Mouse (Mus musculus): Measurements from ENCODE around the gene Gm28557.
A peak's percentile ranks its signal among the peaks of the same experiment; 100 is the strongest.
"Not testable (repeated sequence)": the region's sequence is repeated elsewhere in the genome, so short reads cannot be mapped to it uniquely, and the experiment has no call there.

Gm28557 gene

DNA sequence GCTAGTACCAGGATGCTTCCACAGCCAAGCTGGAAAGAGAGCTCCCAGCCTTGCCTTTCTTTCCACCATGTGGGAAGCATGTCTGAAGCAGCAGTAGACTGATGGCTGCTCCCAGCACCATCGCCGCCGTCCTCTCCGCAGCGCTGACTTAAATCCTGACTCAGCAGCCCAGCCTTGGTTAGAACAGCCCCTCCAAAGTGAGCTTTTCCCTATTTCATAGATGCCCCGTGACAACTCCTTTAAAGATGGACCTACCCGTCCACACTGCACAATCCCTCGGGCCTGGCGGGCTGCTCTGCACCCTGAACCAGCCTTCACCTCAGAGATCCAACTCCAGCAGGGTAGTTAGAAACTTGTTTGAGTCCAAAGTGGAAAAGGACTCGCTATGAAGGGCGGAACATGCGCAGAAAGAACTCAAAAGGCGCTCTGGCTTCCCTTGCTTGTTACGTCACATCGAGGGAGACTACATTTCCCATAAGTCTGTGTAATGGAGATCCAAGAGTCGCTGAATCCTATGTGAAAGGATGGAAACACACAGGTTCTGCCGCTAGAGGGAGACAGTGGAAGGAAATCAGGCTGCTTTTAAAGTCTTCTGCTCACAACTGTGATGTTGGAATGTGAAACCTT, at the start of gene Gm28557:
Gene Gm28557 (minus strand): TSS at position 411 of the 627 bp plus-strand sequence.
- peak; percentile 87 for DNase-seq (ENCODE audit: low spot score)

DNA sequence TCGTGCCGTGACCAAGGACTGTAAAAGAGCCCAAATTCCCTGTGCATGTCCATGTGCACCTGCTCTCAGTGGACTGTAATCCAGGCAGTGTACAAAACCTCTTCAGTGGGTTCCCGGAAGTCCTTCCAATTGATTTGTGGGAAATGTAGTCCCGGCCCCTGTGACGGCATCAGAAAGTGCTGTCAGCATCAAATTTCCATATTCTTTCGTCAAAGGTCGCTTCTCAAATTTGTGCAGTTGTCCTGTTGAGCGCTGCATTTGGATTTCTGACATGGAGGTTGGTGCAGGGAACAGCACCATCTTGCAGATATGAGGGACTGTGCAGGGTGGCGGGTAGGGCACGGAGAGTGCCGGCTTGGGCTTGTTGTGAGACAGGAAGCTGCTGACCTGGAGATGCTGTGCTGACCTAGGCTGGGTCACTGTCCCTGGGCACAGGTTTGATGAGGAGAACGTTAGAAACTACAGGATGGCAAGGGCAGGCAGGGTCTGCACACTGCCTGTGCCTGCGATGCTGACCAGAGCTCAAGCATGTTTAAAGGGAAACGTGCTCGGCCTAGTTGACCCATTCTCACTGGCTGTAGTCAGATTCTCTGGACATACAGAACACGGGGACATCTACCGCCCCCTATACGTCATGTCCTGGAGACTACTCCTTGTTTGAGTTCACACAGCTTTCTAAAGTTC, 19.8 kb upstream of the Gm28557 start:
- peak; percentile 82 for DNase-seq (ENCODE audit: low spot score)

DNA sequence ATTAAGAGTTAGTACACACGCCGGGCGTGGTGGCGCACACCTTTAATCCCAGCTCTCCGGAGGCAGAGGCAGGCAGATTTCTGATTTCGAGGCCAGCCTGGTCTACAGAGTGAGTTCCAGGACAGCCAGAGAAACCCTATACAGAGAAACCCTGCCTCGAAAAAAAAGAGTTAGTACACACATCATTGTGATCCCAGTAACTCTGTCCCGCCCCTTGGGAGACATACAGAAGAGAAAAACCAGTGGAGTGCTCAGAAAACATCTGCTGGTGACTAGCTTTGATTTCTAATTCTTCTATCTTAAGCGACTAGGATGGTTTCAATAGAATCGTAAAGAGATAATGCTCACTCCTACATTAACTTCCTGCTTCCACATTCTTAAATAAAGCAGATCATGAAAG, 19.1 kb upstream of the Gm28557 start:
- DNase-seq (ENCODE audit: low spot score), result not testable (repeated sequence)

DNA sequence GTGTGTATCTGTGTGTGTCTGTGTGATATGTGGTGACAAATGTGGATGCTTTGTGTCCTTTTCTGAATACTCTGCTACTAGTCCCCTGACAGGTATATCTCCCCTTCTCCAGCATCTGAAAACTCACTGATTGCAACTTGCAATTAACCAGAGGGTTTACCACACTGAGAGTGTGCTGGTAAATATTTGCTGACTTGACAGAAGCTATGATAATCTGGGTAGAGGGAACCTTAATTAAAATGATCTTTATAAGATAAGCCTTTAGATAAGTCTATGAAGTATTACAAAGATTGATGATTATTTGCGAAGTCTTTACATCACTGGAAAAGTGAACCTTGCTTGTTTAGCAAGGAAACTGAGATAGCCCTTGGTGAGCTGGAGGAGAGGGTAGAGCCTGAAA, 16.1 kb upstream of the Gm28557 start:
- DNase-seq (ENCODE audit: low spot score), result no peak

DNA sequence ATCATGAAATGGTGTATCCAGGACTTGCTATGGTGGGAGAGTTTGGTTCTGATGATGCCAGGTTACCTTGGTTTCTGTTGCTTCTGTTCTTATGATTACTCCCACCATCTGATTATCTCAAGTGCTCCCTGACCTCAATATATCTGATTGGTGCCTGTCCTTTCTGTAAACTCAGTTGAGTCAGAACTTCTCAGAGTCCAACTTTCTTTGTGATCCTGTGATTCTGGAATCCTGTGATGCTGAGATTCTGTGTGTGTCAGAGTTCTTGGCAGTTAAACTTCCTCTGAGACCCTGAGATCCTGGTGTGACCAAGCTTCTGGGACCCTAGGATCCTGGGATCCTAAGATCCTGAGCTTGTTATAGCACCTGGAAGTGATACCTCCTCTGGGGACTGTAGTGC, 13.0 kb upstream of the Gm28557 start, which contains the start of gene Zfp759:
Gene Zfp759 (plus strand): TSS at position 301 of the 400 bp plus-strand sequence.
- not testable (repeated sequence) for DNase-seq (ENCODE audit: low spot score)

DNA sequence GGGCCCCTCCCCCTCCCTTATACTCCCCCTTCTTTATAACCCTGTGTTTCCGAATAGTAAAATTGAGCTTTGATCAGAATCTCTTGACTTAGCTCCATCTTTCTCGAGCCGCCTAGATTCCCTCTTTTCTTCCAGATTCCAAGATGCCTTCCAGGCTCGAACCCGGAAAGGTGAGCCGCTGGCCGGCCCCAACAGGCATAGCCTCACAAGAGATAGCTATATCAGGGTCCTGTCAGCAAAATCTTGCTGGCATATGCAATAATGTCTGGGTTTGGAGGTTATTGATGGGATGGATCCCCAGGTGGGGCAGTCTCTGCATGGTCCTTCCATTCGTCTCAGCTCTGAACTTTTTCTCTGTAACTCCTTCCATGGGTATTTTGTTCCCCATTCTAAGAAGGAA, 7.8 kb upstream of the Gm28557 start, which contains the start of gene Rslcan18:
Gene Rslcan18 (minus strand): TSS at position 101 of the 400 bp plus-strand sequence.
- not testable (repeated sequence) for DNase-seq (ENCODE audit: low spot score)

DNA sequence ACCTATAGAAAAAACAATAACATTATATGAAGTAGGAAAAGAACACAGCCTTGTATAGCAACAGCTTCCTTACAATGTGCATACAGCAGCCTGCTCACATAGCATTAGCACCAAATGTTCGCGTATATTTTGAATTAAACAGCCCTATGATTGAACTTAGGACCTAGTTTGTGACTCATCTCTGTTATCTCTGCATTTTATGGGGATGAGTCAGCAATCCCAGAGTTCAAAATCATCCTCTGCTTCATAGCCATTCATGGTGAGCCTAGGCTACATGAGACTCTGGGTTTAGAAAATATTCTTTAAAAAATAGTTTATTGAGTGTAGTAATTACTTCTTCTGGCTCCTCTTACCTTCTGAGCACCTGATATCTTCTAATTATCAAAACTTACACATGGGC, 4.9 kb upstream of the Gm28557 start:
- no peak for DNase-seq (ENCODE audit: low spot score)

DNA sequence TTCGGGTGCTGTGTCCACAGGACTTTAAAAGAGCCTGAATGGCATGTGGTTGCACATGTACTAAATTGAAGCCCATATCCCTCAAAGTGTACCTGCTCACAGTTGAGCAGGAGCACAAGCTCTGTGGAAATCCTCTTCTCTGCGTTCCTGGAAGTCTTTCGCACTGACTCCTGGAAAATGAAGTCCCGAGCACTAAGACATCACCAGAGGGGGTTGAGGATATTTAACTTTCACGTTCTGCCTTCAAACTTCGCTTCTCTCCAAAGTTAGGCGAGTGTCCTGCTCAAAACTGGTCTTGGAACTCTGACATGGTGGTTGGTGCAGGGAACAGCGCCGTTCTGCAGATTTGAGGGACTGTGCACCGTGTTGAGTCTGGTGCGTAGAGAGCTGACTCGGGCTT, 3.7 kb upstream of the Gm28557 start:
- no peak for DNase-seq (ENCODE audit: low spot score)

DNA sequence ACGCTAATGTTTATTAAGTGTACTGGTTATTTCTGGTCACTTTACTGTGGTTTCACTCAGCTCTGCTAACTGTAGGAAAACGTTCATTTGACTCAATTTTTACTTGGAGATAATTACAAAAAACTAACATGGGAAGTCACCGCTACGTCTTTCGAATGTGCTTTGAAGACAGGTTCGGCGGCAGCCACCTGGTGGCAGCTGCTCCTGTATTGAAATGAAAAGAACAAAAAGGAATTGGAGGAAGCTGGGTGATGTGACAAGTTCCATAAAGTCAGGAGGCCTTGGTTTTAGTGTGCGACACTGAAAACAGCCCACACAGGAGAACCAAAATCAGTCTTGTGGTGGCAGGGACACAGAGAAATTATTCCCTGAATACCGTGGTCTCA, 410 bp upstream of the Gm28557 start:
- peak; percentile 52 for DNase-seq (ENCODE audit: low spot score)

DNA sequence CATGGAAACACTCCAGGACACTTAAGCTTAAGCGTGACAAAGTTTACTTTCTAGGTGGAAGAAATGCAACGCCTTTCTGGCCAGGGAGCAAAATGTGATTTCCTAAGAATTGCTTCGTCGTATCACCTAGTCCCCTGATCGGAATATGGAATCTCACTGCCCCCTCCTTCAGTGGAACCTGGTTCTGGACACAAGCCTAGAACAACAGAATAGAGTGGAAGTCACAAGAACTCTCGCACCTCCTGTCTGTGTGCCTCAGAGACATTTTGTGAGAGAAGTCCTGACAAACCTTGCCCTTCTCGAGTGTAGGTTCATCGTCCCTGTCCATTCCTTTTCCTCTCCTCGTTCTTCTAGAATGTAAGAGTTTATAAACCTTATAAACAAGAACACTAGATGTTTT, 723 bp downstream of the Gm28557 start:
- DNase-seq (ENCODE audit: low spot score), result no peak

DNA sequence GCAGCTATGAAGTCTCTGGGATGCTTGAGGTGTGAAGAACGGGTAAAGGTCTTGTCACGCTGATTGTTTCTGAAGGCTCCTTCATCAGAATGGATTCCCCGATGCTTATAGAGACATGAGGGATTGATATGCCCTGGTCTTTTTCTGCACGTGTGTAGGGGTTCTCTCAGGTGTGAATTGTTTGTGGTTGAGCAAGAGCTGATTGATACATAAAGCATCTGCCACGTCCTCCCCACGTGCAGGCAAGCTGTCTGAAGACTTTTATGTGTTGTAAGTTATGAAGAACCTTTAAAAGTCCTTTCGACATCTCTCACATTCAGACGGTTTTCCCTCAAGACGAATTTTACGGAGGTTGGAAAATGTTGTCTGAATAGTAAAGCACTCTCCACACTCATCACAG, 10.5 kb downstream of the Gm28557 start, which contains the start of gene Zfp708:
Gene Zfp708 (minus strand): TSS at position 101 of the 400 bp plus-strand sequence.
- DNase-seq (ENCODE audit: low spot score), result no peak

DNA sequence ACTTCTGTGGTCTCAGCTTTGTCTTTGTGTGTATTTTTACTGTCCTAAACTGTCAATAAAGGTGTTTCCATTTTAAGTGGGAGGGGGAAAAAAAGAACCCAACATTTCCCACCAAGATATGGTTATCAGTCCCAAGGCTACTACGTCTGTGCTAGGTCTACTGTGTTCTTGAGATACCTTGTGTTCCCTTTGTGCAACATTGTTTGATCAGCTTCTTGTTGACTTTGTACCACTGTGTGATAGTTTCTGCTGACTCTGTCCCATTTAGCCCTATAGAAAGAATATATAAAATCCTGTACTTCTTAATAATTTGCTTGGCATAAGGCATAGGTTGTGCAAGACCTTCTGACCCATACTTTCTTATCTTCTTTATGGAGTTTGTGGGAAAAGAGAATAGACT, 18.2 kb downstream of the Gm28557 start:
- no peak for DNase-seq (ENCODE audit: low spot score)

DNA sequence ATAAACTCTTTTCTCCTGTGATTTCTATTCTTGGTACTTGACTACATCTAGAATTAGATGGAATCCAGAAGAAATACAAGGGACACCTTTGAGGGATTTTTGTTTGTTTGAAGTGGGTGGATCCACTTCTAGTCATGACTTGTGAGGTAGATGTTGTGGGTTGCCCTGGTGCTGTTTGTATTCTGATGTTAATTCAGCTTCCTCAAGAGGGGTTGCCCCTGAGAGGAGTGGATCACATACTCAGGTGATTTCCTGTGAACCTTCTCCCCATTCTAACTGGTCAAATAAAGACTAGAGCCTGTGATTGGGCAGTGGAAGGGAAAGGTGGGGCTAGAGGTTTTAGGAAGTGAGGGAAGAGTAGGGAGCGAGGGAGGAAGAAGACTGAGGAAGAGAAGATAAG, 26.5 kb downstream of the Gm28557 start:
- no peak for DNase-seq (ENCODE audit: low spot score)

DNA sequence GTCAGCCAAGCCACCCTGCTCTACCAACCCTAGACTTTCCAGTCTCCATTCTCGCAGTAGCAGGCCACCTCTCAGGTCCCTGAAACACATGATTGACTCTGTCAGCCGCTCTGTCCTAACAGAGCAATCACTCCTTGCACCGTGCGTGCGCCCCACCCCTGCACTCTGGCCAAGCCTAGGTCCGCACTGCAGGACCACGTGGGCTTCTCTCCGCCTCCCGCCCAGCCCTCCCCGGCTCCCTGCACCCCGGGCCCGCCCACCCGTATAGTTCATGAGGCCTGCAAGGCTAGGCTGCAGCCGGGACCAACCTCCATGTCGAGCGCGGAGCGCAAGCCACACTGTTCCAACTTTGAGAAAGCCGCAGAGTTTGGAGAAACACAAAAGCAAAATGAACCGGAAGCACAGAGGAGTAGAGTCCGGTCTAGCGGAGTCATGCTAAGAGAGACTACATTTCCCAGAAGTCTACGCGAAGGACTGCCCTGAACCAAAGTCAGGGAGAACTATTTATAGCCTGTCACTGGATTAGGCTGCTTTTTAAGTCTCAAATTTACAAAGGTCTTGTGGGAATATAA, 27.2 kb downstream of the Gm28557 start:
- DNase-seq (ENCODE audit: low spot score), result peak; percentile 77

DNA sequence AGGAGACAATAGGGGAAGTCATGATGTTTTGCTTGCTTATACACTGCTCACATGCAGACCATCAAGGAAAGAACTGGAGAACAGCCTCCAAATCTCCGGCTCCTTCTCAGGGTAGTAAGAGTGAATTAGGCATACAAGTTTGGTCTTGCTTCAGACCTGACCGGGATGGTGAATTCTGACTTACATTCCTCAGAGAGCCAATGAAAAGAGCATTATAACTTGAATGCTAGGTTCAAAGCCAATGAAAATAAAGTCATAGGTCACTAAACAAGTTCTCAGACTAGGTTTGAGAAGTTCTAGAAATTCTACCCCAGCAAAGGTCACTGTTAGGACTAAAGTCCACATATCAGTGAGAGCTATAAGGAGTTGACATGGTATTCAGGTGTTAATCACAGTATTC, 31.2 kb downstream of the Gm28557 start:
- no peak for DNase-seq (ENCODE audit: low spot score)

DNA sequence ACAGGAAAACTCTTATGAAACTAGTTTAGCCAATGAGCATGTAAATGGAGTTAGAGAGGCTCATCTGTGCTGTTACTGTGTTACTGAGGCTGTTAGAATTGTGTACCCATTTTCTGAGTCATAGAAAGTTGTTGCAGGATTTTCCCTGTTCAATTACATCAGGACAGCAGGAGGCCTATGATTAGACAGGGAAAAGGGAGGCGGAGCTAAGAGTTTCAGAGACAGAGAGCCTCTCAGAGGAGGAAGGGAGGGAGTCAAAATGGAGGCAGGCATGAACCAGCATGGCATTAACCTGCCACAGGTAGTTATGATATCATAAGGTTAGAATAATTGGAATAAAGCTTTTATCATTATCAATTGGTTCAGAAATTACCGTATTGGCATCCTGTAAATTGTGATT, 35.6 kb downstream of the Gm28557 start:
- no peak for DNase-seq (ENCODE audit: low spot score)

DNA sequence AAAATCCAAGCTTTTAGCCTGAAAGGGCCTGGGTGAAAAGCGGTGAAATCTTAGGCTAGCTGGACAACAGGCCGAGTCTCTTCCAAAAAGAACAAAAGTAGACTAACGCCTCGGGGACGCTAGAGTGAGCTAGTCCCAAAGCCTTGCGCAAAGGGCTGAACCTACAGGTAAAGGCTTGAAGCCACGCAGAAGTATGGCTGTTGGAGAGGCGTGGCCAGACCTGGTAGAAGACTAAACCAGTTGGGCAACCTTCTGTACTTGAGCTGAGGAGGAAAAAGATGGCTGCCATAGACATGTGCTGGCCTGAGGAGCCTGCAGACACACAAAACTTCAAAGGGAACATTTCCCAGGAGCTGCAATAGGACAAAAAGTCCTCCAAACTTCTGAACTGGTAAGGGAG, 43.0 kb downstream of the Gm28557 start:
- no peak for DNase-seq (ENCODE audit: low spot score)

DNA sequence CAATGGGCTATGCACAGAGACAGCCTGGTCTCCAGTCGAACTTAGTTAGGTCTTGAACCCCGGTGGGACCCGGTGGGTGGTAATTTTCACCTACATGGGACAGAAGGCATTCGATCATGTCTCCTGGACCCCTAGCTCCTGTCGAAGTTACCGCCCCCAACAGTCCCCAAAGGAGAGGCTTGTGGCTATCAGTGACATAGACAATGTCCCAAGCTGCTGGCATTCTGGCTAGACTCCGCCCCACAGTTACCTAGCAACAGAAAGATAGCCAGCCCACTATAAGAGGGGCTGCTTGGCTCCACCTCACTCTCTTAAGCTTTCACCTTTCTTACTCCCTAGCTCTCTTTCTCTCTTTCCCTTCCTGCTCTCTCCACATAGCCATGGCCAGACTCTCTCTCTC, 46.0 kb downstream of the Gm28557 start:
- no peak for DNase-seq (ENCODE audit: low spot score)

DNA sequence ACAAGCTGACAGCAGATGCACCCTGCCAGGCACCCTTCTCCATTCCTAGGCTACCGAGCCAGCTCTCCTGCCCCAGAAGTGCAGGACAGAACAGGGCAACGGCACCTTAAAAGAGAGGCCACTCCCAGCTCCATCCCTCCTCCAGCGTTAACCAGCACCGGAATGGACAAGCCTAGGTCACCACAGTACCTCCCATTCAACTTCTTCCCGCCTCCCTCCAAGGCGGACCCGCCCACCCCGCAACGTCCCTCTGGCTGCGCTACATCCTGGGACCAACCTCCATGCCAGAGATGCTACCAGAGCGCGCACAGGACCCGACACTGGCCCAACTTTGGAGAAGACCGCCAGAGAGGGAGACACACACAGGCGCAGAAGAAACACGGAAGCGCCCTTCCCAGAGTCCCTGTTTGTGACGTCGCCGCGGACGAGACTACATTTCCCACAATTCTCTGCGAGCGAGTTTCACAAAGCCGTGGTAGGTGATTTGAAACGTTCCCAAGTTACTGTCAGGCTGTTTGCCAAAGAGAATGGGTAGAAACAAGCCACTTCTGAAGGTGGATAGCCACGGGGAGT, 47.5 kb downstream of the Gm28557 start, which contains the start of gene Zfp712:
Gene Zfp712 (minus strand): TSS at position 385 of the 573 bp plus-strand sequence.
- DNase-seq (ENCODE audit: low spot score), result peak; percentile 89

DNA sequence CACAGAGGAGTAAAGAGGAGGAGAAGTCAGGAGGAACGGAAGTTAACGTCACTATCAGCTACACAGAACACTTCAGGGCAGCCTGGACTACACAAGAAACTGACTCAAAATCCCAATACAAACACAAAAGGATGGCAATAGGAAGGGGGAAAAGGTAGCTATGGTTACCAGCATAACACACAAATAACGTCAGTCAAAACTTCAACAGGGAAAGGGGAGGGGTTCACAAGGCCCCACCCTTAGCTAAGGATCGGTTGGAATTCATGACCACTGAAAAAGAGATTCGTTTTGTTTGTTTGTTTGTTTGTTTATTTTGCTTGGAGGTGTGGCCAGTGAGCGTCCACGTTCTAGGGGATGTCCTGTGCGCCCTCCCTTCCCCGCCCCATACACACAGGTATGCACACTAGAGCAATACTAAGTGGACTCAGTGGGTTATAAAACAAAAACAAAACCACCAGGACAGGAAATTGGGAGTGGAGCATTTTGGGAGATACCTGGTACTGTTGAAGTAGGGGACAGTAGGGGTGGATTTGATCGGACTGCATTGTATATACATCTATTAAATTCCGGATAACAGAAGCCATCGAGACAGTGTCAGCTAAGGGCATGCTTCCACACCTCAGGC, 48.1 kb downstream of the Gm28557 start:
- DNase-seq (ENCODE audit: low spot score), result no peak
